Mouse (Mus musculus) limb, embryonic 15.5 days (tissue): ENCODE measurements around the gene Lpcat1. TPM values are rescaled to one million over a fixed set of nuclear protein-coding genes. Genes with fewer than 3 reads are reported as not detected.
A peak's percentile ranks its signal among the peaks of the same experiment; 100 is the strongest.

Source experiments
- ATAC-seq: fragments of 200-750 bp; cut with Nextera tagmentation; 2 replicates; pipeline ENCODE4 v1.8.0; 2017; ENCODE audit warnings: low read depth, moderate TSS enrichment; ENCODE audit not compliant: insufficient number of reproducible peaks, low FRiP score, low TSS enrichment
- H3K27ac ChIP-seq: fragments of 300-500 bp; sonication (generic); 2 replicates; pipeline ENCODE4 v1.5.1; 2015; ENCODE audit warnings: moderate library complexity, mild to moderate bottlenecking, inconsistent platforms
- H3K27me3 ChIP-seq: fragments of 300-500 bp; sonication (generic); 2 replicates; pipeline ENCODE4 v1.6.1; 2015; ENCODE audit warnings: inconsistent platforms
- H3K36me3 ChIP-seq: fragments of 300-500 bp; sonication (generic); 2 replicates; pipeline ENCODE4 v1.6.1; 2015; ENCODE audit warnings: inconsistent platforms
- H3K4me1 ChIP-seq: fragments of 300-500 bp; sonication (generic); 2 replicates; pipeline ENCODE4 v1.6.1; 2015; ENCODE audit warnings: inconsistent platforms
- H3K4me2 ChIP-seq: fragments of 300-500 bp; sonication (generic); 2 replicates; pipeline ENCODE4 v1.6.1; 2015; ENCODE audit warnings: mild to moderate bottlenecking, inconsistent platforms
- H3K4me3 ChIP-seq: fragments of 300-500 bp; sonication (generic); 2 replicates; pipeline ENCODE4 v1.5.1; 2015; ENCODE audit warnings: mild to moderate bottlenecking, inconsistent platforms
- H3K9ac ChIP-seq: fragments of 300-500 bp; sonication (generic); 2 replicates; pipeline ENCODE4 v1.6.1; 2015; ENCODE audit warnings: inconsistent platforms
- H3K9me3 ChIP-seq: fragments of 300-500 bp; sonication (generic); 2 replicates; pipeline ENCODE4 v1.6.1; 2016; ENCODE audit warnings: inconsistent platforms
- WGBS: fragments of 180-500 bp; shearing (Covaris S2); methylation state at CpG from one replicate; pipeline ENCODE4 v1.1.7; 2015; 5-methylcytosine and 5-hydroxymethylcytosine counted together
- polyA plus RNA-seq: library from polyadenylated mRNA; unstranded; fragments of >200 nt; fragmentation: Nextera tagmentation; extraction: Ambion mirVana; gene quantifications from 2 replicates; pipeline ENCODE4 v1.2.1, GENCODE M21; 2015

Lpcat1 gene
- polyA plus RNA-seq, 1 experiment from 2014 or later = 33.2 TPM

- H3K4me3 ChIP-seq = no peak overlapping the region
- no peaks in the 10 kb centered on the region; the same call in 1 of the 2 replicates for H3K27me3 ChIP-seq
- no peak overlapping the region for H3K27ac ChIP-seq
- 79% methylated on average over 15 of the region's 15 CpGs for WGBS
- H3K9me3 ChIP-seq = no peaks in the 10 kb centered on the region
- peaks cover 5% of the 10 kb centered on the region; the same call in 1 of the 2 replicates for H3K4me1 ChIP-seq
- no peaks in the 10 kb centered on the region for H3K36me3 ChIP-seq
- no peak overlapping the region for H3K9ac ChIP-seq
- no peak overlapping the region for H3K4me2 ChIP-seq
- no peak for ATAC-seq
Observed at GRCm38 (mm10) chr13:73433681-73434535, 33.1 kb upstream of the Lpcat1 start.

- H3K9ac ChIP-seq = no peak overlapping the region
- no peak overlapping the region for H3K27ac ChIP-seq
- no peak overlapping the region for H3K4me2 ChIP-seq
- 57% methylated on average over 5 of the region's 5 CpGs for WGBS
- peaks cover 5% of the 10 kb centered on the region; the same call in 1 of the 2 replicates for H3K4me1 ChIP-seq
- H3K36me3 ChIP-seq = no peaks in the 10 kb centered on the region
- no peaks in the 10 kb centered on the region; the same call in 1 of the 2 replicates for H3K27me3 ChIP-seq
- no peak for ATAC-seq
- H3K4me3 ChIP-seq = no peak overlapping the region
- H3K9me3 ChIP-seq = no peaks in the 10 kb centered on the region
Observed at GRCm38 (mm10) chr13:73434687-73435086, 32.3 kb upstream of the Lpcat1 start.

- no peak overlapping the region for H3K9ac ChIP-seq
- H3K27ac ChIP-seq = no peak overlapping the region
- H3K4me2 ChIP-seq = no peak overlapping the region
- H3K4me3 ChIP-seq = no peak overlapping the region
- no peaks in the 10 kb centered on the region; the same call in 1 of the 2 replicates for H3K27me3 ChIP-seq
- ATAC-seq = no peak
- no peaks in the 10 kb centered on the region for H3K9me3 ChIP-seq
- H3K36me3 ChIP-seq = no peaks in the 10 kb centered on the region
- WGBS = 74% methylated on average over 7 of the region's 7 CpGs
- peaks cover 5% of the 10 kb centered on the region; the same call in 1 of the 2 replicates for H3K4me1 ChIP-seq
Observed at GRCm38 (mm10) chr13:73435662-73436061, 31.3 kb upstream of the Lpcat1 start.

- no peaks in the 10 kb centered on the region for H3K9me3 ChIP-seq
- H3K4me2 ChIP-seq = no peak overlapping the region
- no peak for ATAC-seq
- no peak overlapping the region for H3K4me3 ChIP-seq
- no peaks in the 10 kb centered on the region for H3K4me1 ChIP-seq
- H3K27me3 ChIP-seq = no peaks in the 10 kb centered on the region
- WGBS = 70% methylated on average over 9 of the region's 9 CpGs
- H3K9ac ChIP-seq = no peak overlapping the region
- H3K27ac ChIP-seq = no peak overlapping the region
- no peaks in the 10 kb centered on the region for H3K36me3 ChIP-seq
Observed at GRCm38 (mm10) chr13:73439057-73439456, 27.9 kb upstream of the Lpcat1 start.

- H3K36me3 ChIP-seq = no peaks in the 10 kb centered on the region
- H3K27me3 ChIP-seq = no peaks in the 10 kb centered on the region
- no peaks in the 10 kb centered on the region for H3K9me3 ChIP-seq
- H3K27ac ChIP-seq = no peak overlapping the region
- no peak overlapping the region for H3K4me3 ChIP-seq
- 80% methylated on average over 4 of the region's 4 CpGs for WGBS
- H3K4me1 ChIP-seq = peaks cover 5% of the 10 kb centered on the region; the same call in 1 of the 2 replicates
- H3K4me2 ChIP-seq = no peak overlapping the region
- ATAC-seq = no peak
- no peak overlapping the region for H3K9ac ChIP-seq
Observed at GRCm38 (mm10) chr13:73441032-73441431, 26.0 kb upstream of the Lpcat1 start.

GRCm38 (mm10) chr13:73441686-73442085 is 25.3 kb upstream of the Lpcat1 start:
- no peak overlapping the region for H3K9ac ChIP-seq
- WGBS = 78% methylated on average over 5 of the region's 5 CpGs
- H3K36me3 ChIP-seq = no peaks in the 10 kb centered on the region
- no peaks in the 10 kb centered on the region for H3K27me3 ChIP-seq
- ATAC-seq = no peak
- H3K27ac ChIP-seq = no peak overlapping the region
- peaks cover 12% of the 10 kb centered on the region for H3K4me1 ChIP-seq
- H3K4me2 ChIP-seq = no peak overlapping the region
- H3K9me3 ChIP-seq = no peaks in the 10 kb centered on the region
- H3K4me3 ChIP-seq = no peak overlapping the region

GRCm38 (mm10) chr13:73442431-73442830 is 24.6 kb upstream of the Lpcat1 start:
- Histone ChIP-seq H3K36me3 (no peaks in the 10 kb centered on the region), H3K9me3 (no peaks in the 10 kb centered on the region), H3K27me3 (no peaks in the 10 kb centered on the region), H3K4me3 (no peak overlapping the region), H3K4me2 (no peak overlapping the region), H3K4me1 (peaks cover 16% of the 10 kb centered on the region), H3K27ac (no peak overlapping the region), H3K9ac (no peak overlapping the region)
- WGBS = 80% methylated on average over 5 of the region's 5 CpGs
- ATAC-seq = no peak

- Histone ChIP-seq H3K9ac (no peak overlapping the region), H3K4me2 (no peak overlapping the region), H3K4me1 (peaks cover 16% of the 10 kb centered on the region), H3K9me3 (no peaks in the 10 kb centered on the region), H3K4me3 (no peak overlapping the region), H3K27ac (no peak overlapping the region), H3K36me3 (no peaks in the 10 kb centered on the region), H3K27me3 (no peaks in the 10 kb centered on the region)
- no peak for ATAC-seq
- WGBS = 79% methylated on average over 4 of the region's 4 CpGs
Observed at GRCm38 (mm10) chr13:73443093-73443821, 23.7 kb upstream of the Lpcat1 start.

- Histone ChIP-seq H3K9me3 (no peaks in the 10 kb centered on the region), H3K27ac (no peak overlapping the region), H3K4me3 (no peak overlapping the region), H3K4me1 (peaks cover 16% of the 10 kb centered on the region), H3K27me3 (no peaks in the 10 kb centered on the region), H3K4me2 (no peak overlapping the region), H3K36me3 (no peaks in the 10 kb centered on the region), H3K9ac (no peak overlapping the region)
- 81% methylated on average over 2 of the region's 2 CpGs for WGBS
- ATAC-seq = no peak
Observed at GRCm38 (mm10) chr13:73445087-73445486, 21.9 kb upstream of the Lpcat1 start.

- H3K4me3 ChIP-seq = no peak overlapping the region
- H3K4me2 ChIP-seq = no peak overlapping the region
- 65% methylated on average over 2 of the region's 2 CpGs for WGBS
- H3K9ac ChIP-seq = no peak overlapping the region
- no peaks in the 10 kb centered on the region for H3K36me3 ChIP-seq
- H3K27ac ChIP-seq = peak overlapping the region; percentile 84
- ATAC-seq = no peak
- H3K9me3 ChIP-seq = no peaks in the 10 kb centered on the region
- no peaks in the 10 kb centered on the region for H3K27me3 ChIP-seq
- H3K4me1 ChIP-seq = peaks cover 16% of the 10 kb centered on the region
Observed at GRCm38 (mm10) chr13:73446076-73446475, 20.9 kb upstream of the Lpcat1 start.

GRCm38 (mm10) chr13:73446494-73446893 is 20.5 kb upstream of the Lpcat1 start:
- peak; percentile 82 for ATAC-seq

GRCm38 (mm10) chr13:73446943-73447342 is 20.1 kb upstream of the Lpcat1 start:
- no peaks in the 10 kb centered on the region for H3K36me3 ChIP-seq
- no peaks in the 10 kb centered on the region for H3K27me3 ChIP-seq
- peaks cover 16% of the 10 kb centered on the region for H3K4me1 ChIP-seq
- no peak overlapping the region for H3K4me3 ChIP-seq
- peak overlapping the region; percentile 84 for H3K27ac ChIP-seq
- WGBS = 41% methylated on average over 7 of the region's 7 CpGs
- peak; percentile 85 for ATAC-seq
- H3K9me3 ChIP-seq = no peaks in the 10 kb centered on the region
- no peak overlapping the region for H3K9ac ChIP-seq
- H3K4me2 ChIP-seq = no peak overlapping the region

More at GRCm38 (mm10) chr13:73446494-73446893, 20.5 kb upstream of the Lpcat1 start:
- Histone ChIP-seq H3K4me1 (peaks cover 16% of the 10 kb centered on the region), H3K4me2 (no peak overlapping the region), H3K9me3 (no peaks in the 10 kb centered on the region), H3K27ac (peak overlapping the region; percentile 84), H3K36me3 (no peaks in the 10 kb centered on the region), H3K9ac (no peak overlapping the region), H3K27me3 (no peaks in the 10 kb centered on the region), H3K4me3 (no peak overlapping the region)
- WGBS = 51% methylated on average over 4 of the region's 4 CpGs
